Mouse (Mus musculus) lung, adult 2 months (tissue): Measurements from ENCODE around the gene Irs3.

Experiments
- CTCF ChIP-seq: fragments of 200-500 bp; IDR thresholded peaks from 2 replicates; pipeline ENCODE4 v1.5.1; 2011; ENCODE audit warnings: mild to moderate bottlenecking, low read length, control low read depth; ENCODE audit not compliant: insufficient read depth
- POLR2A ChIP-seq: fragments of 200-500 bp; IDR thresholded peaks from 2 replicates; pipeline ENCODE4 v1.6.1; 2011; ENCODE audit warnings: low read depth, mild to moderate bottlenecking, control low read depth, low read length, borderline replicate concordance; ENCODE audit errors: extremely low read depth

GRCm38 (mm10) chr5:137685653-137686052 is 40.1 kb upstream of the Irs3 start:
- TF ChIP-seq POLR2A (no peak), CTCF (no peak)
